Mouse (Mus musculus) Patski (cell line): ENCODE measurements around the gene Eif2s2. TPM values are rescaled to one million over a fixed set of nuclear protein-coding genes. Genes with fewer than 3 reads are reported as not detected.

Experiments
- ATAC-seq: fragments of 100-300 bp; one replicate; pipeline ENCODE4 v1.8.0; 2021
- CTCF ChIA-PET: fragments of 350-600 bp; sonication (Branson Sonifier 250); formaldehyde crosslinking; loops from one replicate; lab custom pipeline; 2022; ENCODE audit warnings: inconsistent platforms; lab: Charles Lee
- POLR2A ChIA-PET: fragments of 350-600 bp; sonication (Branson Sonifier 250); formaldehyde crosslinking; loops from one replicate; lab custom pipeline; 2022; ENCODE audit warnings: antibody characterized with exemption, inconsistent platforms; lab: Charles Lee
- DNase-seq: peaks from one replicate; pipeline ENCODE4 v3.0.0-alpha.2; 2011; ENCODE audit warnings: low read depth, low spot score
- H3K27me3 ChIP-seq: fragments of 371-371 bp; one replicate; pipeline ENCODE4 v1.5.1; 2021
- CTCF ChIP-seq: fragments of 100-300 bp; IDR thresholded peaks from one replicate; pipeline ENCODE4 v1.5.1; 2021
- in situ Hi-C: fragments of 300-500 bp; cut with MboI; formaldehyde crosslinking; loops from 3 replicates; pipeline ENCODE4 v1.11.1; 2018; ENCODE audit warnings: low pct_unique_long_range_greater_than_20kb, mixed read lengths
- polyA plus RNA-seq: library from polyadenylated mRNA; unstranded; gene quantifications from one replicate; pipeline ENCODE4 v1.2.3, GENCODE M21; 2021

The Eif2s2 gene
- polyA plus RNA-seq, 1 experiment from 2014 or later, result 175 TPM

DNA sequence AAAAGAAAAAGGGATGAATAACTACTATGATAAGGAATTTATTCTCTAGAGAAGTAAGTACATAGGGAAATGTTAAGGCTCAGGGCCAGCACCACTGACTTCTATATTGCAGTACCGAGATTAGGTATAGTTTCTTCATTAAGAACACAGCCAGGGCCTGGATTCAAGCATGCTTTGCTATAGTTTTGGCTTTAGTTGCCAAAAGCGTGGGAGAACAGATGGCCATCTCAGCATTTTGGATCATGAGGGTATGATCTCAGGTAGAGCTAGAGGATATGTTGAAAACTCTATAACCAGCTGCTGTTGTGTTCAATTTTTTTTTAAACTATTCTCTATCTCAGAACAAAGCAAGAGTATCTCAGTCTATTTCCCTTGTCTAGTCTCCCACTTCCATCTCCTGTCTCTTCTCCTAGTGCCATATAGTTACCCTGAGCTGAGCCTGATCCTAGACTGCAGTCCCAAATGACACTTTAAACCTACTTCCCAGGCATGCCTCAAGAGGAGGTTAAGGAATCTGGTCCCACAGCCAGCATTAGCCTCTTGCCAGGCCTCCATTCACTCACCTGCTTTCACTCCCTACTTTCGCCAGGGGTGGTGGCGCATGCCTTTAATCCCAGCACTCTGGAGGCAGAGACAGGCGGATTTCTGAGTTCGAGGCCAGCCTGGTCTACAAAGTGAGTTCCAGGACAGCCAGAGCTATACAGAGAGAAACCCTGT, 58.4 kb downstream of the Eif2s2 start:
- no peaks in the 10 kb centered on the region for H3K27me3 ChIP-seq
- POLR2A ChIA-PET, result no interaction called here
- CTCF ChIA-PET, result interaction anchor here (1.1 to 1.2 kb wide), 3 partner anchors 9 to 69 kb away, joined by 3 read pairs; no protein-coding TSS in a partner anchor
- ATAC-seq, result no peak
- in situ Hi-C loops, result no loop called here
- no peak for TF ChIP-seq CTCF
- DNase-seq, result no peak

GRCm38 (mm10) chr2:154832471-154832870, 60.3 kb downstream of the Eif2s2 start:
- DNase-seq, result no peak
- TF ChIP-seq CTCF, result no peak
- ChIA-PET POLR2A (no interaction called here), CTCF (no interaction called here)
- H3K27me3 ChIP-seq, result no peaks in the 10 kb centered on the region
- in situ Hi-C loops, result no loop called here
- ATAC-seq, result no peak

DNA sequence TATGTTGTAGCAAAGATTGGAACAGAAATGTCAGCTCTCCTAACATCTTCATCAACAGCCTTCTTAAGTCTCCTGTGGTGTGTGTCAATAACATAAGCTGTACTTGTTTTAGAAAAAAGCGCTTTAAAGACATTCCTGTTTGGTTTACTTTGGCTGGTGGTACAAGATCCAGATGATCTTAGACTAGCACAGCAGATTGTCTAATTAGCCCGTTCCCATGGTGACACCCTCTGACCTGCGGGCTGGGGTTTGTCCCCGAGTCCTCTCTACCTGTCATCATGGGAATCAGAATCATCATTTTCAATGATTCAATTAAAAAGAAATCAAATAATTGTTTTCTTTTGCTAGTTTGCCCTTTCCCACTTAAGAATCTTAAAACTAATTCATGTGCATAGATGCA, 65.2 kb downstream of the Eif2s2 start:
- no peak for DNase-seq
- ChIA-PET POLR2A (interaction anchor here (0.7 kb wide), 1 partner anchor 17 kb away, joined by 3 read pairs; no protein-coding TSS in a partner anchor), CTCF (interaction anchor here (1.3 to 2.2 kb wide), 2 partner anchors 9 to 11 kb away, joined by 4 to 6 read pairs; no protein-coding TSS in a partner anchor)
- ATAC-seq, result no peak
- TF ChIP-seq CTCF, result no peak
- H3K27me3 ChIP-seq, result no peaks in the 10 kb centered on the region
- in situ Hi-C loops, result no loop called here

GRCm38 (mm10) chr2:154826054-154826538, 66.6 kb downstream of the Eif2s2 start:
- in situ Hi-C loops, result no loop called here
- POLR2A ChIA-PET, result no interaction called here
- H3K27me3 ChIP-seq, result no peaks in the 10 kb centered on the region
- TF ChIP-seq CTCF, result no peak
- ATAC-seq, result no peak
- CTCF ChIA-PET, result interaction anchor here (1.3 to 2.2 kb wide), 2 partner anchors 9 to 11 kb away, joined by 4 to 6 read pairs; no protein-coding TSS in a partner anchor
- DNase-seq, result no peak

Other genes with a start within 250 kb of the Eif2s2 start
- gene Chmp4b, start 241.2 kb downstream of the Eif2s2 start, polyA plus RNA-seq, result 239 TPM
- gene Gm14214, start 122.9 kb downstream of the Eif2s2 start, polyA plus RNA-seq, result not detected
- 237 TPM for gene Raly, start 101.8 kb downstream of the Eif2s2 start, polyA plus RNA-seq
- gene a, start 101.5 kb downstream of the Eif2s2 start, polyA plus RNA-seq, result not detected
- gene Gm14226, start 125.3 kb upstream of the Eif2s2 start, polyA plus RNA-seq, result 0.10 TPM
- gene Ahcy, start 181.6 kb upstream of the Eif2s2 start, polyA plus RNA-seq, result 6.3 TPM
- gene Itch, start 240.6 kb upstream of the Eif2s2 start, polyA plus RNA-seq, result 51.0 TPM